Mouse (Mus musculus) megakaryocyte, adult 5-6 weeks (primary cell): ENCODE measurements at regions not wholly inside any gene's neighbourhood (a gene's known extent, or its start where the extent isn't known, plus 50 kb on each side); places are given as distances from the start of the nearest gene placed in this dataset.

ENCODE experiments used
- ATAC-seq: 2 replicates; pipeline ENCODE4 v1.8.0; 2016; ENCODE audit warnings: mild to moderate bottlenecking, inconsistent platforms; ENCODE audit not compliant: poor library complexity, severe bottlenecking

DNA sequence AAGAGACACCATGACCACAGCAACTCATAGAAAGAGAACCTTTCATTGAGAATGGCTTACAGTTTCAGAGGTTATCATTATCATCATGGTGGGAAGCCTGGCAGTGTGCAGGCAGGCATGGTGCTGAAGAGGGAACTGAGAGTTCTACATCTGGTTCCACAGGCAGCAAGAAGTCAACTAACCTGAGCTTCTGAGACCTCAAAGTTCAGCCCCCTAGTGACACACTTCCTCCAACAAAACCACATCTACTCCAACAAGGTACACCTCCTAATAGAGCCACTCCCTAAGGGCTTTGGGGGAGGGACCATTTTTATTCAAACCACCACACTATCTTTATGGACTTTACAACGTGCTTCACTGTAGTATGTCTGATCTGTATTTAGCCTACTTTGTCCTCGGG is 67.8 kb upstream of the Thy1 start:
- ATAC-seq, result no peak

DNA sequence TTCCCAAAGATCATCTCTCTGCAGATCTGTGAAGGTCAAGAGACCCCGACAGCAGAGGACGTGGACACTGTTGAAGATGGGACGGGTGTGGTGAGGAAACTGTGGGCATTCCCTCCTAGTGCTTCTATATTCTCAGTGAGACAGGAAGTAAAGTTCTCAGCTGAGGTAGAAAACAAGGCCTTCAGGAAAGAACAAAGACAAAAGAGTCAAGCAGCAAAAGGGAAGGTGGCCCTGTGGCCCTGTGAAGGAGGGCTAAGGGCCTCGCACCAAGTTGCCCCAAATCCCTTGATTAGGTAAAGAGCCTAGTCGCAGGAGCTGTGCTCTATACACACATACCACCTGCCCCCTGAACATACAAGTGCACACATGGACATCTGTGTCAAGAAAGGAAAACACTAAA is 66.8 kb upstream of the Thy1 start:
- no peak for ATAC-seq

DNA sequence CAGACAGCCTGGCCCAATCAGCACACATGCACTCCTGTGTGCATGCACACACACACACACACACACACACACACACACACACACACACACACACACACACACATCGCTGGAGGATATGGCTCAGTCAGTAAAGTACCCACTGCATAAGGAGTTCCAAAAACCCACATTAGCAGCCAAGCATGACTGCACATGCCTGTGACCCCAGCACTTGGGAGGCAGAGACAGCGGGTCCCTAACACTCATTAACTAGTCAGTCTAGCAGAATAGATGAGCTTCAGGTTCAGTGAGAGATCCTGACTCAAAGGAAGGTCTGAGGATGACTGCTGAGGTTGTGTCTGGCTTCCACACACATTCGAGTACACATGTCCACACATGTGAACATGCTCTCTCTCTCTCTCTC is 65.4 kb upstream of the Thy1 start:
- no peak for ATAC-seq

DNA sequence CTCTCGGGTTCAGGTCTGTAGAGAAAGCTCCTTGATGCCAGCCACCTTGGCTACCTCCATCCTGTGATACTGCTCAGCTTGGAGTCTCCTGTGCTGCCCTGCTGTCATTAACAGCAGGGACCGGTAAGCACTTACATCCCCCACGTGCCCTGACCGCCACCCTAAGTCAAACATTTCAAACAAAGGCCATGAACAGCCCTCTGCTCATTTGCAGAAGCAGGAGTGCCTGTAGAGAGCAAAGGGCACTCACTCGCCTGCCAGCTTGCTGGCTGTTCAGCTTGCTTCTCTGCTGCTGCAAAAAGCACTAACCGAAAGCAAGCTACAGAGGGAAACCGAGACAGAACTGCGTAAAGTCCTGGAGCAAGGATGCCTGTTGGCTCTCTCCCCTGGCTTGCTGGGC is 61.8 kb upstream of the Thy1 start:
- ATAC-seq, result no peak

DNA sequence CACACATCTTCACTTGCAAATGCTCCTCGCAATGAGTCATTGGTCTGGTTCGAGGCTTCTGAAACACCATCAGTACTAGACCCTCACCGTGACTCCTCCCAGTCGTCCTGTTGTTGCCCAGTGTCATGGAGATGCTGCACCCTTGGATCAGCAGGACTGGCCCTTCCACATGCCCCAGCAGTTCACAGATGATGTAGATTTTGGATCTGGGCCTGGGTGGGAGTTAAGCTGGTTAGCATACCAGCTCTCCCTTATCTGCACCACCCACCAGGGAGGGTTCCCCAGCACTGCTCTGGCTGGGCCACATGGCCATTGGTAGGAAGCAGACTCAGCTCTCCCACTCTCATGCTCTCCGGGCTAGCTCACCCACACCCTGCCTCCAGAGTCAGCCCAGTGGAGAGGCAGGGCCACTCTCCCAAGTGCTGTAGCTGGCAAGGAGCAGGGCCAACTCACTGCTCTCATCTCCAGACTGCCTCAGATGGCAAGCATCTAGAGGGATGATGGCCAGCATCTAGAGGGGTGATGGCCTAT is 60.8 kb upstream of the Thy1 start:
- ATAC-seq, result no peak

DNA sequence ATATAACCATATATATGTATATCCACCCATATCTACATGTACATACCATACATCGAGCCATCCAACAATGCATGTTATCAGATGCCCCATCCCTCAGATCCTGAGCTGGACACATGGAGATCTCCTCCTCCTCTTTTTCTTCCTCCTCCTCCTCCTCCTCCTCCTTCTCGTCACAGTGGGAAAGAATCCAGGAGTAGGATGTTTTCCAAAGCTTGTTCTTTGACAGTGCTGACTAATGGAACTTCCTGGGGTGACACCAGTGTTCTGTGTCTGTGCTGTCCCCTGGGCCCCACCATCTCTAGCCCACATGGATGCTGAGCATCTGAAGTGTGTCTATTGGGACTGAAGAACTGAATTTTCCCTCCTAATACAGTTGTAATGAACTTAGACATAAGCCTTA is 60.0 kb upstream of the Thy1 start:
- ATAC-seq, result no peak

DNA sequence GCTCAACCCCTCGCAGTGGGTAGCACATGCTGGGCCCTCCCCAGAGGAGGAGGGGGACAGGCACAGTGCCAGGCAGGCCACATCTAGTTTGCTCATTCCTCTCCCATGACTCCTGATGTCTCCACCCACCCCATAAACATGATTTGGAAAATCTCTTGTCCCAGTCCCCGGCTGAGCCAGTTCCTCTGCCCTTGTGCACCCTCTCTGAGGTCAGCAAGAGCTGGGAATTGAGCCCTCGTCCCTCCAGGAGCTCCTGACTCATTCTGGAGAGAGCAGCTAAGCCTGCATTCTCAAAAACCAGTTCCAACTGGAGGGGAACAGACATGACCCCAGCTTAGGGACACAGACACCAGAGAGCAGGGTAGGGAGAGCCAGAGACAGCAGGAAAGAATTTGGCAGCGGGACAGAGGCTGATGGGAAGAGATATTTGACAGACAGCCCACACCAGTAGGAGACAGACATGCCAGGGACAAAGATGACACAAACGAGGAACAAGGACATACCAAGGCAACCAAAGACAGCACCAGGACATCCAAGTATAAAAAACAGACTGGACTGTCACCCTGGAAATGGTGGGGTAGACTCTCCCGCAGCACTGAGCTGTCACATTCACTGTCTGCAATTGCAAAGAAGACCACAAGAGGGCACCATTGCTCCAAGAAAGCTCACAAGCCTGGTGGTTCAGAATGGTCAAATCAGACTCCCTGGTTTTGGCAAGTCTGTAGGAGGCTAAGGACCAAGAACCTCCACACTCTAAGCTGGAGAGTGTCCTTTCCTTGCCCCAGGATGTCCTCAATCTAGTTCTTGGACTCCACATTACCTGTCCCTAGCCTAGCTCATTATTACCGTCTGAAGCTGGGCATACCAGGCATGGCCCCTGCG is 58.8 kb upstream of the Thy1 start:
- peak; percentile 66 for ATAC-seq

DNA sequence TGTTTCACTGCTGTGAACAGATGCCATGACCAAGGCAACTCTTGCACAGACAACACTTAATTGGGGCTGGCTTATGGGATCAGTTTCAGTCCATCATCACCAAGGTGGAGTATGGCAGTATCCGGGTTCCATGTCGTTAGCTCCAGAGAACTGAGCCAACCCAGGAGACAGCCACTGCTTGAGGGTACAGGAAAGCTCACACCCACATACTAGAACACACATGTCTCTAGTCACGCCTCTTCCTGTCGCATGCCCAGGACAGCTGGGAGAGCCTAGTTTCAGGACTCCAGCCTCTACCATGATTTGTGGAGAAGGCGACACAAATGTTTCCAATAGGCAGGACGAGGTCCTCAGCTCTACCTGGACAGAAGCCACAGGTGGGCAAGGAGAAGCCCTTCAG is 55.2 kb upstream of the Thy1 start:
- no peak for ATAC-seq

DNA sequence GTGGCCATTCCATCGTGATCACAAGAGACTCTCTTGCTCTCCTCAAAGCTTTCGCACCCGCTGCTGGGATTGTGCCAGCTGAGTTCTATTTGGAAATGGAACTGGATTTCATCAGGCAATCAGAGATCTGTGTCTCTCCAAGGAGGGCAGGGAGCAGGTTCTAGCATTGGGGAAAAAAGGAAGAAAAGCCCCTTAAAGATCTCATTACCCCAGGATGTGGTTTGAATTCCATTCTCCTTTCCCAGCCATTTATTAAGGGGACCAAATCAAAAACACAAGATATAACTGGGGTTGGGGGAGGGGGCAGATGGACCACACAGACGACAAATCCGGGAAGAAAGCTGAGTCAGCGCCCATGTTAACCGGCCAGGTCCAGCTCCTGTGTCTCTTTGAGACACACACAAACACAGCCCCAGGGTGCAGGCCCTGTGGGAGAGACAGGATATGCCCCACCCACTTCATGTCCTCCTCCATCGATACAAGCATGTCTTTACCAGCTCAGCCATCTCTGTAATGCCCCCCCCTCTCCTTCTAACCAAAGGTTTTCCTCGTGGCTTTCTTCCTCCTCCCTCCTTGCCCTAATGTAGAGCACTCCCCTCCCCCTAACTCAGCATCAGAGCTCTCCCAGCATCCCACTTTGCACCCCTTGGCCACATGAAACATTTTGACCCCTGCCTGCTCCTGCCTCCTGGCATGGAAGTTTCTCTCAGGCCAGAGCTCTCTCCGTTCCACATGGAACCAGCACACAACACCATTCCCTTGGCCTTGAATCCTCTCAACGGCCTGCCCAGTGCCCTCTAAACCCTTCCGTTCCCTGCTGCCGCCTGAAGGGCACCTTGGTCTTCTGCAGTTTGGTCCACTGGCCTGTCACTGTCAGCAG is 54.0 kb upstream of the Thy1 start:
- no peak for ATAC-seq

DNA sequence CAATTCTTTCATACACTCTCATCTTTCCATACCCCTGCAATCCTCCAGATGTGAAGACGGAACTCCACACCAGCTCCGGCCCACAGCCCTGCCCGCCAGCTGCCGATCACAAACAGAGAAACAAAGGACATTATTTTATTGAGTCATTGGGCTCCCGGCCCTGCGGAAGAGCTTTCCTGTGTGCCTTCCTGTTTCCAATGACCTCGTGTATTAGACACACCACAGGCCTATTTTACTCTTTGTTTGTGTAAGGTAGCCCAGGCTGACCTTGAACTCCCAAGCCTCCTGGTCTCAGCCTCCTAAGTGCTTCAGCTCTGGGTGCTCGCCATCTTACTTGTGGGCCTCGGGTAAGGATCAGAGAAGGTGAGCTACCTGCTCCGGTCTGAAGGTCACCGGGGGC is 53.1 kb upstream of the Thy1 start:
- no peak for ATAC-seq

DNA sequence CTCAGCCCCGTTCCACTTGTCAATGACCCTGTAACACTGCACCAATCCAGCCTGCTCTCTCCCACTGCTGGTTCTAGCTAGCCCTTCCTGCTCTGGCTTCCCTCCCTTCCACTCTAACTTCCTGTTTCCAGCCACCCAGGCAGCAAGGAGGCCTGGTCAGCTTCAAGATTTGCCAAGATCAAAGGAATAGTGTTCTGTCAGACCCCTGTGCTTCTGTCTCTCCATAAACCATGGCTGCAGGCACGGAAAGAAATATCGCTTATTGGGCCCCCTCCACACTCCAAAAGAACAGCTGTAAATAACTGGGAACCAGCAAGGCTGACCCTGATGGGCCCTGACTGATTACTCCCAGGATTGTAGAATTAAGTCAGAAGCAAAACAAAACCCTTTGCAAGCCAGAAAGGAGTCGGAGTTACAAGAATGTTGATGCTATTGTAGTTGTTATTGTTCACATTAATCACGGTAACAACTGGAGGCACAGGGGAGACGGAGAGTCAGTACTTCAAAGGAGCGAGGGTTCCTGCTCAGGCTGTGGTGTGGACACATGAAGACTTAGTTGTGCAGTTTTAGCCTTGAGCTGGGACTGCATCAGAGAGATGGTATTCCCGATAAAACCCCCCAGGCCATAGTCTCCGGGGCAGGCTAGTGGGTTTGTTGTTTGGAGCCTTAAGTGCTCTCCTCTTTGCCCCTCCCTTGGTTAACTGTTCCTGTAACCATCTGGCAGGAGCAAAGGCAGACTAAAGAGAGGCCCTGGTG is 49.8 kb upstream of the Thy1 start:
- no peak for ATAC-seq
